Mouse (Mus musculus) B cell, adult 2 months (primary cell): ENCODE data around the gene Iqsec1.

Experiments
- DNase-seq, 2 experiments: peaks; one replicate each; pipeline ENCODE4 v3.0.0; 2022

Iqsec1 gene

DNA sequence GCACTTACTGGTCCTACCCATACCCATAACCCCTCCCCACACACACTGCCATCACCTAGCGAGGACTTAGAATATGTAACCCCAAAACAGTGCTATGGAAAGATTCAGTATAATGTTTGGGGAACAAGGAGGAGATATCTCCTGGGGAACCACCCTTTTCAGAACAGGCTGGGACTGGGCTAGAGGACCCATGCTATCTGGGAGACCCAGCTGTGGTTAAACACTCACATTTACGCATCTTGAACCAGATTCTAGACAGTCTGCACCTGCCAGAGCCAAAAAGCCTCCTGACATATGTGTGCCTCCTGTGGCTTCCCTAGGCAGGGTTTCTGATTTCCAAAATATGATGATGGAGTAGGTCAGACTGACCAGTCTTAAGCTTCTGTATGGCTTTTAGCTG, 287.7 kb downstream of the Iqsec1 start:
- DNase-seq: no peak

DNA sequence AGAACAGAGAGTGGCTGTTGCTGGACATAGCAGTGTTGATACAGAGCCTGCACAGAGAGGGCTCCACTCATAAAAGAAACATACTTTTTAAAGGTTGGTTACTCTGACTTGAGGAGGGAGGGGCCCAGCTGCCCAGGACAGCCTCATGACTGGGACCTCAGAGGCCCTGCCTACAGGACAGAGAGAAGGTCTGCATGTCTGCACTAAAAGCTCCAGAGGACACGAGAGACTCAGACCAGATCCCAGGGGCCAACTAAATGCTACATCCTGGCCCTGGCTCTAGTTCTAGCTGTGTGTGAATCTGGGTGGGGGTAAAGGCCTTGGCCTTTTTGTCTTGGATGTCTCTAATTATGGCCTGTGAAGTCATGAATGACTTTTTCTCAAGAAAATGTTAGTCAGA, 288.4 kb downstream of the Iqsec1 start:
- no peak for DNase-seq

DNA sequence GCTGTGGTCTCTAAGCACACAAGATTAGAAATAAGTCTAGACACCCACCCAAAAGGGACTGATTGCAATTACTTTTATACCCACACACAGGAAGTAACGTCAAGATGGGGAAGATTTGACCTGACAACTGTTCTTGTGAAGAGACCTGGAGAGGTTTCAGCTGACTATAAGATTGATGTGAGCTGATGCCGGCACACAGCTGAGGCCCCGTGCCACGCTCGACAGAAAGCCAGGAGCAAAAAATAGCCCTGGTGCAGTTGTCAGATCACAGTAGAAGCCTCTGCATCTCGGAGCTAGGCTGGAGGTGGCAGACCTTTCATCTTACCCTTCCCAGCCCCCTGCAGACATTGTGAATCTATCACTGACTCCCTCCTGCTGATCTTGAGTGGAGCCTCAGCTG, 289.6 kb downstream of the Iqsec1 start:
- no peak for DNase-seq

GRCm38 (mm10) chr6:90695754-90696153, 292.7 kb downstream of the Iqsec1 start:
- DNase-seq: no peak

- no peak for DNase-seq
These were observed 296.1 kb downstream of the Iqsec1 start for GRCm38 (mm10) chr6:90692404-90692803.

DNA sequence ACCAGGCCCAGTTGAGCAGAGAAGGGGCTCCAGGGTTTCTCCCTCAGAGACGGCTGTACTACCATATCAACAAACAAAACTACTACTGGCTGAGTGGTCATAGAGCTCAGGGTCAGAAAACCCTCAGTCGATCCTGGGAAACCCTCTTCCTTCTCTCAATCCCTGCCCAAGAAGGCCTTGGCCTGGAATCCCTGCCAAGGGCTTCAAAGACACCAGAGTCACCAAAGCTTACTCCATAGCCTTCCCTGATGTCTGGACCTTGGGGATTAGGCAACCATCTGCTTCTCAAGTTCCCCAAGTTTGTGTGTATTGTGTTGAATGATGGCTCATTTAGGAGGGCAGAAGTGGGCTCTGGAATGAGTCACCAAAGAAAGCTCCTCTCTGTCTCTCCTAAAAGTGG, 296.6 kb downstream of the Iqsec1 start:
- no peak for DNase-seq

DNA sequence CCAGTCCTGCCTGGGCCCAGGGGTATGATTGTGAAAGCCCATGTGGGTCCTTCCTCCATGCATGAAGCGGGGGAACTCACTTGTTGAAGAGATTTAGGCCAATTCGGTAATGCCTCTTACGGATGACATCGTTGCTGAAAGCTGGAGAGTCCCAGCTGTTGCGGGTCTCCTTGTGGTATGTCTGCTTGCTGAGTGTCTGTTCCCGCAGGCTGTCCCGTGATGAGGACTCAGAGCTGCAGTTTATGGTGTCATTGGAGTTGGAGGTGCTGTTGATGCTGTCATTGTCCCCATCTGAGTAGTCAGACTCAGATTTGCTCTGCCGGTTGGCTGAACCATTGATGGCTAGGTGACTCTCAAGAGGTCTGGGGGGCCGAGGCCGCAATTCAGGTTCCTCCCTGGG, 299.0 kb downstream of the Iqsec1 start:
- DNase-seq: no peak

- DNase-seq: no peak
These were observed 299.7 kb downstream of the Iqsec1 start for GRCm38 (mm10) chr6:90688742-90689141.

GRCm38 (mm10) chr6:90688003-90688402, 300.5 kb downstream of the Iqsec1 start:
- DNase-seq: no peak

GRCm38 (mm10) chr6:90686812-90687211, 301.7 kb downstream of the Iqsec1 start:
- DNase-seq: no peak

DNA sequence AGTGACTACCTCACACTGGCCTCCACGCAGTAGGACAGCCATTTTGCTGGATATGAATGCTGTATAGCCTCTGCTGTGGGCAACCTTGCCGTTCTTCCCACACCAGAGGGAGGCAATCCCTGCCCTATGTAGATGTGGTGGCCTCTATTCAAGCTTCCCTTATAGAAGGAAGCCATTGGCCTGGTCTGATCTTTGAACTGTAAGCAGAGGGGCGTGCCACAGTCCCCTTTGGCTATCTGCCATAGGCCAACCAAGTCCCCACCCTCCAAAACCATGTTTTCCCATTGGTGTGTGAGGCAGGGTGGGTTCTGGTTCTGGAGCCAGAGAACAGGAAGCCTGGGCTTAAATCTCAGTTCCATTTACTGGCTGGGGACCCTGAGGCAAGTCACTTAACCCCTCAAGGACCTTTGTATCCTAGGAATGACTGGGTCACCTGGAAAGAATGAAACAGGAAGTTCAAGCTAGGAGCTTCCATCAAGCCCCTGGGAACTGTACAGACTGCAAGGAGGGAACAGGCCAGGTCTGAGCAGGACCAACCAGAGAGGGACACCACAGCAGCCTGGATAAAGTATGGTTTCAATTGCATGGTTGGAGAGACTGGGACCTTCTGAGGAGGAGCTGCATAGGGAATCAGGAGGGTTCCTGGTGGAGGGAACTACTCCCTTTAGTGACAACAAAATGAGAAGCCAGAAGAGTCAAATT, 304.5 kb downstream of the Iqsec1 start:
- no peak for DNase-seq

DNA sequence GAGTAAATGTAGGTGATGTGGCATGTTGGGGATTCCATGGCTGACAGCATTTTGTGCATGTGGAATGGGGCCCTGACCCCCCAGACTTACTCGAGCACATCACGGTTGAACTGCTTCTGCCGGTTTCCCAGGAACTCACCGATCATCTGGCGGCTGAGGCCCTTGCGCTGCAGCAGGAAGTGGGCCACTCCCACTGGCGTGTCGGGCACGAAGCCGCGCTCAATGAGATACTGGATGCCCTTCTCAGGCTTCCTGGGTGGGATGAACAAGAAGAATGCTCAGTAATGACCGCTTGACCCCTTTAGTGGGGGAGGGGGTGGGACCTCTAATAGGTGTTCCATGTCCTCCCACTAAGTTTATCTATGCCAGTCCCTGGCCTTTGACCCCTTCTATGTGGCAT, 308.1 kb downstream of the Iqsec1 start:
- no peak for DNase-seq

DNA sequence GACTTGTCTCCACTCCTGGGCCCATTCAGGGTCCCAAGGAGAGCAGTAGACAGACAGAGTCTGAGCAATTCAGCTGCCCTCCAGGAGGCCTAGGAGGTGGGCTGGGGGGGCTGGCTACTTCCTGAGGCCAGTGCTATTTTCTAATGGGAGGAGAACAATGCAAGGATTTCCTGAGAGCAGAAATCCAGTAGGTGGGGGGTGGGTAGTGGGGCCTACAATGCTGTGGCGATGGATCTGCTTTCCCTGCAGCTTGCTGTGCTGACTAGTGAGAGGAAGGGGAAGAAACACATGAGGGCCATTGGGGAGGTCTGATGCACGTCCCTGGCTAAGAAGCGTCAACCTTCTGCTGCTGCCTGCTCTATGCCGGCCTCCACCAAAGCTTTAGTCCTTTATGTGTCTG, 309.7 kb downstream of the Iqsec1 start:
- DNase-seq: no peak

GRCm38 (mm10) chr6:90668693-90669092, 319.8 kb downstream of the Iqsec1 start:
- no peak for DNase-seq

DNA sequence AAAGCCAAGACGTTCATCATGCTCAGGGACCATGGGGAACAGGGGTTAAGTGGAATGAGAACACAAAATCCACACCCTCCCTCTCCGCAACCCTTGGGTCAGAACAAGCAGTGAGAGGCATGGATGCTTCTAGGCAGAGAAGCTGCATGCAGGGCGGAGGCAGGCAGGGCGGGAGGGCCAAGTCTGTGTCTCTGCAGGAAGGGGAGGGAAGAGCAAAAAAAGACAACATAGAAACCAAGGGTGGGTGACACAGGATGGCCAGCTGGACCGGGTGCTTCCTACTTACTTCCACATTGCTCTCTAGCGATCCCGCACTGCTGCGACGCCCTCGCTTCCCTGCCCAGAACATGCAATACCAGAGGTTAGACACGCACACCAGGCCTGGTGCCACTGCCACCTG, 324.7 kb downstream of the Iqsec1 start:
- no peak for DNase-seq

- DNase-seq: no peak
These were observed 326.3 kb downstream of the Iqsec1 start for GRCm38 (mm10) chr6:90662148-90662547.

DNA sequence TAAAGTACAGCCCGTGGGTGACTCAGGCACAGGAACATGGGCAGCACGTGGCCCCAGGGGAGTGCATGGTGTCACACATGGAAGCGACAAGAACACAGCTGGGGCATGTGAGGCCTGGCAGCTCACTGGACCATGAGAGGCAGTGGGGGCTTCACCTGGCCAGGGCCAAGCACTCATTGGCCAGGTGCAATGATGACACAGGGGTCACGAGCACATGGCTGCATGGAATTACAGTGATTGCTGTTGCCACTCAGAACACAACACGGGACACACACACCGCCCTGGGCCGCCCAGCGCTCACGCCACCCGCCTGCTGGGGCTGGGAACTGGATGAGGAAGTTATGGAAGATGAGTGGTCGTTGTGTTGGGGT, 327.5 kb downstream of the Iqsec1 start:
- peak; percentile 78 to 83 for DNase-seq

DNA sequence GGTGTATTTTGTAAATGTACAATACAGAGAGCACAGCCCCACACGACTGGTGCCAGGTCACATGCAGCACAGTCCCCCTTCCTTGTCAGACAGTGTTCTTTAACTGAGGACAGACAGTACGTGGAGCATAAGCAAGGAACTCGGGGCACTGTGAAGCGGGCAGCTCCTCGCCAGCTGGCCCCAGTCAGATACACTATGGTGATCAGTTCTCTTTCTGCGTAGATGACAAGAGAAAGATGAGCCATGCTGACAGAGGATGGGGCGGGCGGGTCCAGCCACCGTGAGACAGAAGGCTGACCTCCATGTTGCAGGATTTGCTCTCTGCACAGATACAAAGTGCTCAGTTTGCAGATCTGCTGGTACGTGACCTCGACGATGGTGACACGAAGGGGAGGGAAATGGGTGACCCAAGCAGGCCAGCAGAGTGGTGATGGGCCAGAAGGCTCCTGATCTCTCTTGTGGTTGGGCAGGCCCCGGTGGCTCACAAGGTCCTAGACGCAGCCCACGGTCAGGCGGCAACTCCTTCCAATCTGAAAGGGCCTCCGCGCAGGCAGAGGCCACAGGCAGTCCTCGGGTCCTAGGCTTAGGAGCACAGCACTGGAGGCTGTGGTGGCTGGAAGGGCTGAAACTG, 328.0 kb downstream of the Iqsec1 start:
- DNase-seq: no peak

DNA sequence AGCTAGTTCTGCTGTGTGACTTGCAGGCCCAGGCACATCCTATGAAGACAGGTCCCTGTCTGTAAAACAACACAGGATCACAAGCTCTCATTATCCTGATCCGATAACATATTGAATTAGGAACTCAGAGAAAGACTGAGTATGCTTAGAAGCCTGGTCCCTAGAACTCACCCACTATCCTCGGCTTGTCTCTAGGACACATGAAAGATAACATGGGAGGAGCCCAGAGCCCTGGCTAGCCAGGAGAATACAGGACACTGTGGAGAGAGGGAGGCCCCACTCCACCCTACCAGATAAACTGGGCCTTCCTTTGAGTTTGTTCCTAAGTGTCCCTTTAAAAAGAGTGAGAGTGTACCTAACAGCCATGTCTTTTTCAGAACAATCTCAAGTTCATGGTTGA, 328.6 kb downstream of the Iqsec1 start:
- no peak for DNase-seq

DNA sequence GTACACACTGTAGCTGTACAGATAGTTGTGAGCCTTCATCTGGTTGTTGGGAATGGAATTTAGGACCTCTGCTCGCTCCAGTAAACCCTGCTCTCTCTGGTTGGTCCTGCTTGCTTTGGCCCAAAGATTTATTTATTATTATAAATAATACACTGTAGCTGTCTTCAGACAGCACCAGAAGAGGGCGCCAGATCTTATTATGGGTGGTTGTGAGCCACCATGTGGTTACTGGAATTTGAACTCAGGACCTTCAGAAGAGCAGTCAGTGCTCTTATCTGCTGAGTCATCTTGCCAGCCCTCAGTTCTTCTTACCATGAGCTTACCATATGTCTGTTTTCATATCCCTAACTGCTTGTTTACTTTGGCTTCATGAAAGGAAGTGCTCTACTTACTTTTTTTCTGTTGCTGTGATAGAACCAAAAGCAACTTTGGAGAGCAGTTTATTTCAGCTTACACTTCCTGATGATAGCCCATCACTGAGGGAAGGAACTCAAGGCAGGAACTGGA, 332.1 kb downstream of the Iqsec1 start:
- DNase-seq: peak; percentile 51 to 55

DNA sequence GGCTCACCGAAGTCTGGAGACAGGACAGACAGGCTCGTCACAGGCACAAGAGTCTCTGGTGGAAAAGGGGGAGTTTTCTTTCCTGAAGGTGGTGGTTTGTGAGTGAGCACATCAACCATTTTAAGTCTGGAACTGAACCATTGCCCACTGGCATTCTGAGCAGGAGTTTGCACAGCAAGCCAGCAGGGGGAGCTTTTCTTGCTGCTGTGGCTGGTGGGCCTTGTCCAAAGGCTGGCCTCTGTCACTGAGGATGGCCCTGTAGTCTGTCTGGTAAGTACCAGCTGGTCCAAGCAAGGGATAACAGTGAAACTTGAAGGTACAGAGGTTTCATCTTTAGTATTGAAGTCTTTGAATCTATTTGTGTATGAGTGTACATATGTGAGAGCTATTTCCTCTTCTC, 334.7 kb downstream of the Iqsec1 start:
- DNase-seq: peak; percentile 50 to 57

DNA sequence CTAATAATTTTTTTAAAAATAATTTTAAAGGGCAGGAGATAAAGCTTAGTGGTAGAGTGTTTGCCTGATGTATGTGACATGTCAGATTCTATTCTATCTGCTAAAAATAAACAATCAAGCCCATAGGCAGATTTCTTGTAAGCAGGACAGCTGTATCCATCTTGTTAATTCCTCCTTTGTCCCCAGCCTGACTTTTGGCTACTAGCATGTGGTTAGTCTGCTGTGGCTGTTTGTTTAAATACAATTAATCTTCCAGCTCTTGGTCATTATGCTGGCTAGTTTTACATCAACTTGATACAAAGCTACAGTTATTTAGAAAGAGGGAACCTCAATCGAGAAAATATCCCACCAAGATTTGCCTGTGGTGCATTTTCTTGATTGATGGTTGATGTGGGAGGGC, 337.9 kb downstream of the Iqsec1 start:
- no peak for DNase-seq

- DNase-seq: no peak
These were observed 339.2 kb downstream of the Iqsec1 start for GRCm38 (mm10) chr6:90649279-90649678.

DNA sequence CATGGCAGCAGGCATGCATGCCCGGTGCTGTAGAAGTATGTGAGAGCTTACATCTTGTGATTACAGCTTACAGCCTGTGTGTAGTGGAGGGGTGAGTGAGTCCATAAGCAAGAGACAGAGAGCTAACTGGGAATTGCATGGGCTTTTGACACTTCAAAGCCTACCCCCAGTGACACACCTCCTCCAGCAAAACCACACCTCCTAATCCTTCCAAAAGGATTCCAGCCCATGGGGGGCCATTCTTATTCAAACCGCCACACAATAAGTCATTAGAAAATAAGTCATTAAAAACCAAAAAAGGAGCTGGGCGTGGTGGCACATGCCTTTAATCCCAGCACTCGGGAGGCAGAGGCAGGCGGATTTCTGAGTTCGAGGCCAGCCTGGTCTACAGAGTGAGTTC, 340.1 kb downstream of the Iqsec1 start:
- no peak for DNase-seq

- DNase-seq: no peak
These were observed 343.5 kb downstream of the Iqsec1 start for GRCm38 (mm10) chr6:90644965-90645364.
